Mouse (Mus musculus) frontal cortex, postnatal 10 days (tissue): ENCODE results near the gene Wwox.

Source experiments
- DNase-seq, 2 experiments: peaks; one replicate each; pipeline ENCODE4 v3.0.0; 2022; ENCODE audit warnings: low spot score in 2 of 2, mixed read lengths in 1 of 2

Wwox gene

DNA sequence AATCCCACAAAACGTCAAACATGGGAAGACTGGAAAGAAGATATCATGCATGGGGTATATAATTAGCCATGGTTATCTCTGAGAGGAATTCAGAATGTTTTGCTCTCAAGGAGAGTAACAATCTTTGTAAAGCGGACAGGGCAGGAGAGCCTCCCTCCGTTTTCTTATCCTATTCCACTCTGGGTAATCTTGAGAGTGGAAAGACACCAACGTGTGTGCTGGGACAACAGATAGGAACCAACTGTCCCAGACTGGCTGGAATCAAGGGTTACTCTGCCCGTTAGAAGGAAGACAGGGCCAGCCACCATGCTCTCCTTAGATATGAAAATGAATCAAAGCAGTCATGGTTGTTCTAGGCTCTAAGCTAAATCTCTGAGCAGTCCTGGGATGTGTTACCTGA is 650.7 kb downstream of the Wwox start:
- DNase-seq: no peak

- peak in 1 of 2 experiments; percentile 11 for DNase-seq
Observed at GRCm38 (mm10) chr8:115095548-115095947, 656.1 kb downstream of the Wwox start.

- DNase-seq: no peak
Observed at GRCm38 (mm10) chr8:115097988-115098562, 658.6 kb downstream of the Wwox start.

- DNase-seq: no peak
Observed at GRCm38 (mm10) chr8:115109309-115109708, 669.9 kb downstream of the Wwox start.

- DNase-seq: no peak
Observed at GRCm38 (mm10) chr8:115110423-115110822, 671.0 kb downstream of the Wwox start.

DNA sequence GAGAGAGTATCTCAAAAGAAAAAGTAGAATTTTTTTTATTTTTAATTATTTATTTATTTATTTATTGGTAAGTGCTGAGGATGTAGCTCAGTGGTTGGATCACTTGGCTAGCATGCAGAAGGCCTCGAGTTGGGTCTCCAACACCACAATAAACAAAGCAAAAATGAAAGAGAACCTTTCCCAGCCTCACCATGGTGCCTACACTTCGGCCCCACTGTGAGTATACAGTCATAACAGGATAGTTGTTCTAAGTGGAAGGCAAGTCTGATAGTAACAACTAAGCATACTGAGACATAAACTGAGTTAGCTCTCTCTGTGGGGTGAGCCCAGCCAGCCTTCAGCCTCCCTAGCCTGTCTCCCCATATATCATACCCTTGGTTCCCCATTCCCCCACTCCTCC is 672.6 kb downstream of the Wwox start:
- DNase-seq: no peak

GRCm38 (mm10) chr8:115114498-115114897 is 675.0 kb downstream of the Wwox start:
- DNase-seq: no peak

DNA sequence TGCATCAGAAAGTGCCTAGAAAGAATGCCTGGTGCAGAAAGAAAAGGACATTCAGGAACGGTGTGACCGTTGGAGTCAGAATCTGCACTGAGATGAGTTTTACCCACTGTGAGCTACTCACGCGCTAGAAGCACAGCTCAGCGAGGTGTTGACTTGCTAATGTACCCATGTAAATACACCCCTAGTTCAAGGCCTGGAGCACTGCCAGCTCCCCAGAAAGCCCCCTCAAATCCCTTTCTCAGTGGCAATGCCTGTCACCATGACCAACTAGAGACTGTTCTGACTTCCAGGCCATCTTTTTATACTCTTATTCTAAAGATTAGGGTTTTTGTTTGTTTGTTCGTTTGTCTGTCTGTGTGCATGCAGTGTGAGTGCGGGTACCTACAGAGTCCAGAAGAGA is 686.6 kb downstream of the Wwox start:
- DNase-seq: no peak

DNA sequence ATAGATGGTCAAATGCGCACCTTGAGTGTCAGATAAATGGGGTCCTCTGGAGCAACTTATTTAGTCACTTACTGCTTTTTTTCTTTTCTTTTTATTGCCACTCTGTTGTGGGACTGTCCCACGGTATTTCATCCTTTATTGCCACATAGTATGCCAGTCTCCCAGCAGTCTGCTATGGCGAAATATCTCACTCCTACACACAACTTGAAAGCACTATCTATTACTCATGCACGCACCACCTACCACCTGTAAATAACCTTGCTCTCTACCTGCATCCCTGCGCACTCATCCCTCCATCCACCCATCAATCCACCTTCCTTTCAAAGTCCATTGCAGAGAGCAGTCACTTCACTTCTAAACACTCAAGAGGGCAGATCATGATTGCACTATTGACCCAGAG is 687.2 kb downstream of the Wwox start:
- DNase-seq: no peak

- no peak for DNase-seq
Observed at GRCm38 (mm10) chr8:115129307-115129706, 689.9 kb downstream of the Wwox start.

DNA sequence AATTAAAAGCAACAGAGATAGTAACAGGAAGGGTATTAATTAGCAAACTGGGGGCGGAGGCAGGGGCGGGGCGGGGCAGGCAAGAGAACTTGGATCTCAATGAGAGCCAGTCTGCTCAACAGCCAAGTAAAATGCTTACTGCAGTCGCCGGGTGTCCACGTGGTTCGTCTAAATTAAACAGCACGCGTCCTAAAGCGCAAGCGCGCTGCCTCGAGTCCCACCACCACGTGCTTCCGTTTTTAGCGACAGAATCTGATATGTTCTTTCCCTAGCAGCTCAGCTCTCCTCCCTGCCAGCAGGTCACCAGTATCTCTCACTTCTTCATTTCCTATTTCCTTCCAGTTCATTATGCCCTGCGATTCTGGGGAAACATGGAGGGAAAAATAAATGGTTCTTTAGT is 693.7 kb downstream of the Wwox start:
- no peak for DNase-seq

DNA sequence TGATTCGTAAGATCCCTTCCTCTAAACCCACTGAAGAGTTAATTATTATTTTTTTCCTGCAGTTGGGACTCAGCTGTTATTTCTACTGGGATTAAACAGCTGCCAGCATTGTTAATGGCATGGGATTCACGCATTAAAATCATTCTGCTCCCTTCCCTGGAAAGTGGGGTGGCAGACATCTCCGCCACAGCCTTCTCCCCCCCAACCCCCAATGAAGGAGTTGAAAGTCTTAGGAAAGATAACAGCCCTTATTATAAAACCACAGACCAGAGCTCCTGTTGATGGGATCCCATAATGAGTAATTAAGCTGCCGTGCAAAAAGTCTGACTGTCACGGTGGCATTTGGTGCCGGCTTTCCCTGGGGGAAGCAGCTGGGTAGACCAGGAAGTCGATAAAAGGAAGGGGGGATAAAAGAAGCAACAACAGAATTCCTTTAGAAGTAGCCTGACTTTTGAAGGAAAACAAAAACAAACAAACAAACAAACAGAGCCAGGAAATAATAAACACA is 694.3 kb downstream of the Wwox start:
- no peak for DNase-seq

- no peak for DNase-seq
Observed at GRCm38 (mm10) chr8:115136888-115137287, 697.4 kb downstream of the Wwox start.

DNA sequence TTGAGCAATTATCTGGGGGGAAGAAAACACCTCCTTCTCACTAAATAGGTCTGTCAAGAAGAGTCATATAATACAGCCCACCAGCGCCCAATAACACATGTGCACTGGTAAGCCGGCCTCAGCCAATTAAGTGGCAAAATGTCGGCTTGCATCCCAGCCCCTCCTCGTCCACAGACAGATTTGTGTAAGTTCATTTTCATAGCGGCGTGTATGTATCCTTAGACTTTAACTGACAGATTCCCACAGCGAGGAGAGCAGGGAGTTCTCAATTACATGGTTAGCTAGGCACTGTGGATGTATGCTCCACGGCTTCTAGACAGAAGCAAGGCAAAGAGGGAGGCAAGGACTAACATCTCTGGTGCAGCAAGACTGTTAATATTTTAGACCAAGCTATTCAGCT is 702.2 kb downstream of the Wwox start:
- DNase-seq: no peak

DNA sequence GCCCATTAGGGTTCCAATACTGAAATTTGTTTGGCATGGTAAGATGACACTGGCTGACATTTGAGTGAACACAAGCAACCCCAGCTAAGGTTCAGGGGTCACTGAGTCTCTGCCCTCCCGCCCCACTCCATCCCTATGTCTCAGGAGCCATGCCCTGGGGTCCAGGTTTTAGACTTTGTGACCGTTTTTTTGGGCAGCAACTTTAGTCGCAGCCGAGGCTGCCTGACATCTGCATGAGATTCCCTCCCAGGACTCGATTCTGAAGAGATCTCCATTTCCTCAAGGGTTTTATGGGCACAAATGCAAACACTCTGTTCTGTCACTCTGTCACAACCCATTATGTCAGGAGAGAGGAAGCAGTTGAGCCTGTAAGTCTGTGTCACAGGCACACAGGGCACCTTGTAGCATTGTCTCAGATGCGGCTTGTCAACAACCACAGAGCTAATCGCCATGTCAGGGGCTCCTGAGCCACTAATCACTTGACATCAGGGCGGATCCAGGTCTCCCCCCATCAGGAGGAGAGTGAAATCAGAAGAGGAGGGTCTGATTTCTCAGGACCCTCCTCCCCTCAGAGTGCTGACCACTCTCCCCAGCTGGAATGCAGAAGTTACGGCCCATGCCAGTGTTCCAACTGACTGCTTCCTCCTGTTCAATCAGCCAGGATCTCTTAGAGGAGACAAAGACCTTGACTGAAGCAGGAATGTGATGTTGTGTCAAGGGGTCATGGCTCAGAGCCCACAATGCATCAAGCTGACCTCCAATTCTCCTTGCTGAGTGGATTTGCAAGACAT is 704.3 kb downstream of the Wwox start:
- DNase-seq: no peak

- no peak for DNase-seq
Observed at GRCm38 (mm10) chr8:115147006-115147405, 707.6 kb downstream of the Wwox start.

DNA sequence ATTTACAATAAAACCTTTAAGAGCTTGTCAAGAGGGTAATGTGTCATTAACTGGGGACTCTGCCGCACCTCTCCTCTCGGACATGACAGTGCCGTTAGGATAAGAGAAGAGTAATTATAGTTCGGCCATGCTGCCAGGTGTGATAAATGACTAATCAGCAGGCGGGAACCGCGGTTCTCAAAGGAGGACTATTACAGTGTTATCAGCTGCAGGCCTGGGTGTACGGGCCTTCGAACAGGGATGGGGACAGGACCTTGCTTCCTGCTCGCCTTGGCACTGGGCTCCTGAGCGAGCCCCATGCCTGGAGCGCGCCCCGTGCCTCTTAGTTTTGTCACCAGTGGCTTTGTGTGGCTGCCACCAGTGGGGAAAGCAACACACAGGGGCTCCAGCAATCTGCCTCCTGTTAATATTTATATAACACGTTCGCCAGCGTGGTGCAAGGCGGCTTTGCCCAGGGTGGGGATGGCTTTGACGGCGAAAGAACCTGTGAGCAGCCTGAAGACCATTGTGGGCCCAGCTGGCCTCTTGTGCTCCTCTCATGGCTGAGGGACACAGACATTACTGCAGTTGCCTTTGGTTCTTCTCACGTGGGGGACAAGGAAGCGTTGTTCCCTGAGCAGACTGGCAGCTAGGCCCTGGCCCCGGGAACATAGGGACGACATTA is 711.1 kb downstream of the Wwox start:
- DNase-seq: no peak

GRCm38 (mm10) chr8:115151416-115151815 is 712.0 kb downstream of the Wwox start:
- no peak for DNase-seq

GRCm38 (mm10) chr8:115154096-115154495 is 714.6 kb downstream of the Wwox start:
- DNase-seq: peak; percentile 32 to 39

GRCm38 (mm10) chr8:115156142-115156541 is 716.7 kb downstream of the Wwox start:
- no peak for DNase-seq

- DNase-seq: no peak
Observed at GRCm38 (mm10) chr8:115157977-115158720, 718.7 kb downstream of the Wwox start.

GRCm38 (mm10) chr8:115158721-115159111 is 719.3 kb downstream of the Wwox start:
- DNase-seq: no peak
